8 mouse cellular contexts compared by ENCODE assay signal in genomic region chr4:149444964-149445701, GRCm38 (mm10). TPM values are rescaled to one million over a fixed set of nuclear protein-coding genes. Genes with fewer than 3 reads are reported as not detected.
DNase-seq lines count a peak whose midpoint lies in the region; ATAC-seq lines count a peak whose summit lies in the region.

No protein-coding gene starts in this region.

- H3K27me3 ChIP-seq in hindbrain, embryonic 13.5 days = no peaks in the 10 kb centered on the region

- H3K27ac ChIP-seq in hindbrain, embryonic 13.5 days = peak overlapping the region; percentile 96

- H3K4me1 ChIP-seq in hindbrain, embryonic 13.5 days (replicated peaks) = peaks cover 22% of the 10 kb centered on the region

- H3K9ac ChIP-seq in hindbrain, embryonic 13.5 days = peak overlapping the region; percentile 75

- H3K4me2 ChIP-seq in hindbrain, embryonic 13.5 days = peak overlapping the region; percentile 60

- WGBS in hindbrain, embryonic 13.5 days = under 1% methylated on average over 36 of the region's 36 CpGs

- H3K9me3 ChIP-seq in hindbrain, embryonic 13.5 days = no peaks in the 10 kb centered on the region

- peak; percentile 97 for DNase-seq in NIH3T3 (ENCODE audit: low read depth)
- peak; percentile 93 to 96 for DNase-seq in cerebellum, postnatal 10 days
- peak; percentile 81 to 85 for DNase-seq in frontal cortex, postnatal 10 days (ENCODE audit: low spot score in 2 of 2)
- DNase-seq in layer of hippocampus, postnatal 25 days (ENCODE audit: extremely low spot score in 1 of 2, low spot score in 1 of 2) = peak; percentile 69 to 74
- peak; percentile 93 for DNase-seq in lung, postnatal 25 days (ENCODE audit: low spot score)
- DNase-seq in retina, embryonic 14.5 days (ENCODE audit: low spot score) = peak; percentile 99
- peak; percentile 88 for DNase-seq in thymus, postnatal 4 days

- H3K4me3 ChIP-seq in hindbrain, embryonic 13.5 days = peak overlapping the region; percentile 31

- peak; percentile 97 for ATAC-seq in hindbrain, embryonic 13.5 days (ENCODE audit: low FRiP score)

- H3K36me3 ChIP-seq in hindbrain, embryonic 13.5 days = no peaks in the 10 kb centered on the region

RNA-seq across cellular contexts. Expression of gene Rbp7, which starts 9.6 kb away (rescaled TPM):
- not detected in 2 replicates for polyA plus RNA-seq in hindbrain, embryonic 13.5 days (2015; fragmentation: Nextera tagmentation; extraction: Ambion mirVana)
- total RNA-seq in layer of hippocampus, postnatal 25 days (2021) = not detected

RNA-seq across cellular contexts. Expression of gene Ube4b, which starts 18.6 kb away (rescaled TPM):
- 56.5 and 59.5 TPM in 2 replicates for polyA plus RNA-seq in hindbrain, embryonic 13.5 days (2015; fragmentation: Nextera tagmentation; extraction: Ambion mirVana)
- total RNA-seq in layer of hippocampus, postnatal 25 days (2021) = 100 to 1,000 TPM in 1 of 2 experiments, 10 to 100 TPM in 1; 92.8 to 113 TPM

RNA-seq across cellular contexts. Expression of gene Tmem274, which starts 32.0 kb away (rescaled TPM):
- polyA plus RNA-seq in hindbrain, embryonic 13.5 days (2015; fragmentation: Nextera tagmentation; extraction: Ambion mirVana) = 0.69 TPM in 1 of 2 replicates, not detected in the other
- total RNA-seq in layer of hippocampus, postnatal 25 days (2021) = not detected

RNA-seq across cellular contexts. Expression of gene Nmnat1, which starts 39.9 kb away (rescaled TPM):
- polyA plus RNA-seq in hindbrain, embryonic 13.5 days (2015; fragmentation: Nextera tagmentation; extraction: Ambion mirVana) = 9.2 and 10.3 TPM in 2 replicates
- total RNA-seq in layer of hippocampus, postnatal 25 days (2021) = 1 to 10 TPM; 8.0 to 8.4 TPM

RNA-seq across cellular contexts. Expression of gene Lzic, which starts 39.9 kb away (rescaled TPM):
- 42.4 and 45.1 TPM in 2 replicates for polyA plus RNA-seq in hindbrain, embryonic 13.5 days (2015; fragmentation: Nextera tagmentation; extraction: Ambion mirVana)
- 10 to 100 TPM; 19.5 to 21.5 TPM for total RNA-seq in layer of hippocampus, postnatal 25 days (2021)

Comparison
In these comparisons a context has a peak if more than half of its experiments do, and no peak if none do; other contexts are left out.
1. Peak in every context shown above with its lines: DNase-seq, ATAC-seq, H3K4me3 ChIP-seq and H3K27ac ChIP-seq.